Mouse (Mus musculus): ENCODE results near the gene Tuba4a. TPM values are rescaled to one million over a fixed set of nuclear protein-coding genes. Genes with fewer than 3 reads are reported as not detected.

The Tuba4a gene
- polyA plus RNA-seq, 2 experiments from 2014 or later = 141 to 164 TPM

Other genes starting within 250 kb of the Tuba4a start
- gene Nhej1, start 94.7 kb downstream of the Tuba4a start, polyA plus RNA-seq (2017; shearing (Covaris generic)) = 10 to 100 TPM in 1 of 2 experiments, 1 to 10 TPM in 1; 6.1 to 15.3 TPM
- gene Slc23a3, start 86.0 kb downstream of the Tuba4a start, polyA plus RNA-seq (2017; shearing (Covaris generic)) = under 1 TPM in 1 of 2 experiments, not detected in 1; 0.20 TPM
- gene Cnppd1, start 77.2 kb downstream of the Tuba4a start, polyA plus RNA-seq (2017; shearing (Covaris generic)) = 100 to 1,000 TPM; 125 to 195 TPM
- 10 to 100 TPM; 19.2 to 32.9 TPM for gene Retreg2, start 77.1 kb downstream of the Tuba4a start, polyA plus RNA-seq (2017; shearing (Covaris generic))
- gene Zfand2b, start 51.2 kb downstream of the Tuba4a start, polyA plus RNA-seq (2017; shearing (Covaris generic)) = 10 to 100 TPM; 54.7 to 71.9 TPM
- 1 to 10 TPM in 1 of 2 experiments, under 1 TPM in 1; 0.97 to 6.9 TPM for gene Abcb6, start 39.5 kb downstream of the Tuba4a start, polyA plus RNA-seq (2017; shearing (Covaris generic))
- gene Ankzf1, start 27.7 kb downstream of the Tuba4a start, polyA plus RNA-seq (2017; shearing (Covaris generic)) = 10 to 100 TPM; 24.5 to 49.2 TPM
- gene Atg9a, start 27.7 kb downstream of the Tuba4a start, polyA plus RNA-seq (2017; shearing (Covaris generic)) = 10 to 100 TPM; 10.1 to 12.4 TPM
- gene Glb1l, start 9.1 kb downstream of the Tuba4a start, polyA plus RNA-seq (2017; shearing (Covaris generic)) = 10 to 100 TPM in 1 of 2 experiments, 1 to 10 TPM in 1; 8.0 to 19.2 TPM
- 10 to 100 TPM; 56.9 to 62.7 TPM for gene Stk16, start 9.0 kb downstream of the Tuba4a start, polyA plus RNA-seq (2017; shearing (Covaris generic))
- gene A630095N17Rik, start 12.2 kb upstream of the Tuba4a start, polyA plus RNA-seq (2017; shearing (Covaris generic)) = not detected
- gene Dnajb2, start 16.5 kb upstream of the Tuba4a start, polyA plus RNA-seq (2017; shearing (Covaris generic)) = 10 to 100 TPM in 1 of 2 experiments, 1 to 10 TPM in 1; 10.0 to 10.3 TPM
- under 1 TPM; 0.22 to 0.61 TPM for gene Ptprn, start 44.6 kb upstream of the Tuba4a start, polyA plus RNA-seq (2017; shearing (Covaris generic))
- gene Resp18, start 58.5 kb upstream of the Tuba4a start, polyA plus RNA-seq (2017; shearing (Covaris generic)) = not detected
- 10 to 100 TPM; 56.0 to 90.5 TPM for gene Dnpep, start 98.1 kb upstream of the Tuba4a start, polyA plus RNA-seq (2017; shearing (Covaris generic))
- not detected for gene Des, start 140.5 kb upstream of the Tuba4a start, polyA plus RNA-seq (2017; shearing (Covaris generic))
- under 1 TPM in 1 of 2 experiments, not detected in 1; 0.03 TPM for gene Speg, start 155.4 kb upstream of the Tuba4a start, polyA plus RNA-seq (2017; shearing (Covaris generic))
- 10 to 100 TPM; 57.0 to 91.3 TPM for gene Gmppa, start 216.1 kb upstream of the Tuba4a start, polyA plus RNA-seq (2017; shearing (Covaris generic))
- not detected for gene Asic4, start 230.6 kb upstream of the Tuba4a start, polyA plus RNA-seq (2017; shearing (Covaris generic))